Mouse (Mus musculus) myocyte (in vitro differentiated cells): ENCODE data around the gene Tdrkh.

Experiments used
- POLR2A ChIP-seq: IDR thresholded peaks from one replicate; pipeline ENCODE4 v1.6.1; 2011; ENCODE audit warnings: low read depth, mild to moderate bottlenecking, control low read depth, moderate library complexity; ENCODE audit not compliant: insufficient read length
- POLR2AphosphoS2 ChIP-seq: IDR thresholded peaks from one replicate; pipeline ENCODE4 v1.6.1; 2011; ENCODE audit warnings: low read depth, control low read depth; ENCODE audit not compliant: insufficient read length

- TF ChIP-seq POLR2A (no peak), POLR2AphosphoS2 (no peak)
These were observed 64.4 kb downstream of the Tdrkh start for GRCm38 (mm10) chr3:94477444-94477843.
